Mouse (Mus musculus) hindbrain, embryonic 11.5 days (tissue): ENCODE data around the gene Proca1. TPM values are rescaled to one million over a fixed set of nuclear protein-coding genes. Genes with fewer than 3 reads are reported as not detected.
"Not testable (repeated sequence)": the region's sequence is repeated elsewhere in the genome, so short reads cannot be mapped to it uniquely, and the experiment has no call there.

Source experiments
- ATAC-seq: fragments of 200-750 bp; cut with Nextera tagmentation; 2 replicates; pipeline ENCODE4 v1.8.0; 2017; ENCODE audit warnings: mild to moderate bottlenecking, moderate TSS enrichment, moderate library complexity; ENCODE audit not compliant: low FRiP score
- DNase-seq: peaks from one replicate; pipeline ENCODE4 v3.0.0-alpha.2; 2015; ENCODE audit warnings: low spot score
- H3K27ac ChIP-seq: fragments of 300-500 bp; sonication (generic); 2 replicates; pipeline ENCODE4 v1.5.1; 2014; ENCODE audit warnings: mild to moderate bottlenecking, low read depth, low read length
- H3K27me3 ChIP-seq: fragments of 300-500 bp; sonication (generic); 2 replicates; pipeline ENCODE4 v1.6.1; 2014; ENCODE audit warnings: mild to moderate bottlenecking, low read length, moderate library complexity, mixed read lengths; ENCODE audit not compliant: control insufficient read depth, insufficient read depth
- H3K36me3 ChIP-seq: fragments of 300-500 bp; sonication (generic); 2 replicates; pipeline ENCODE4 v1.6.1; 2014; ENCODE audit warnings: mild to moderate bottlenecking, low read length, moderate library complexity, mixed read lengths; ENCODE audit not compliant: control insufficient read depth, insufficient read depth
- H3K4me1 ChIP-seq: fragments of 300-500 bp; sonication (generic); replicated peaks from 2 replicates; pipeline ENCODE4 v1.6.1; 2014; ENCODE audit warnings: low read length, mixed read lengths; ENCODE audit not compliant: control insufficient read depth, insufficient read depth
- H3K4me2 ChIP-seq: fragments of 300-500 bp; sonication (generic); replicated peaks from 2 replicates; pipeline ENCODE4 v1.6.1; 2014; ENCODE audit warnings: mild to moderate bottlenecking, low read depth, low read length
- H3K4me3 ChIP-seq: fragments of 300-500 bp; sonication (generic); 2 replicates; pipeline ENCODE4 v1.5.1; 2014; ENCODE audit warnings: low read depth, low read length
- H3K9ac ChIP-seq: fragments of 300-500 bp; sonication (generic); 2 replicates; pipeline ENCODE4 v1.6.1; 2014; ENCODE audit warnings: low read depth, low read length
- H3K9me3 ChIP-seq: fragments of 300-500 bp; sonication (generic); 2 replicates; pipeline ENCODE4 v1.6.1; 2016; ENCODE audit warnings: low read length; ENCODE audit not compliant: control insufficient read depth
- WGBS: fragments of 180-500 bp; shearing (Covaris S2); extraction: QIAGEN DNeasy Blood & Tissue Kit; methylation state at CpG from one replicate; pipeline ENCODE4 v1.1.7; 2014; 5-methylcytosine and 5-hydroxymethylcytosine counted together
- polyA plus RNA-seq: library from polyadenylated mRNA; unstranded; fragments of >200 nt; fragmentation: Nextera tagmentation; extraction: Ambion mirVana; gene quantifications from 2 replicates; pipeline ENCODE4 v1.2.1, GENCODE M21; 2014

Proca1 gene
- polyA plus RNA-seq, 1 experiment from 2014 or later: 1.0 TPM

DNA sequence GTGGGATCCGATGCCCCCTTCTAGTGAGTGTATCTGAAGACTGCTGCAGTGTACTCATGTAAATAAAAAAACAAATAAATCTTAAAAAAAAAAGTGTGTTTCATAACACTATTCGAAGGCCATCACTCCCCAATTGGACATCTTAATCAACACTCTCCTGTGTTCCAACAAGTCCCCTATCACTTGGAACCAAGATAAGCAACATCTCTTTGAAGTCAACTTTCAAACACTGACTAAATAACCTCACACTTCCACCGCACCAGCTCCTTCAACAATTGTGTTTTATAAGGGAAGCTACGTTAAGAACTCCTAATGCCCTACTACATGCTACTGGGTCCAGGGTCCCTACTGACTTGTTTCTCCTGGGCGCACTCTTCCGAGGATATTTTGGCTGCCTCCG is 10.7 kb upstream of the Proca1 start:
- ATAC-seq: no peak
- peak overlapping the region; percentile 91 for H3K9ac ChIP-seq
- H3K4me3 ChIP-seq: peak overlapping the region; percentile 88
- DNase-seq: no peak
- peak overlapping the region; percentile 54 for H3K4me2 ChIP-seq
- H3K9me3 ChIP-seq: no peaks in the 10 kb centered on the region
- H3K36me3 ChIP-seq: peaks cover 9% of the 10 kb centered on the region; the same call in 1 of the 2 replicates
- H3K27ac ChIP-seq: 0 out of 2 replicates have a peak overlapping the region, but pooled peaks have one; percentile 93
- 9% methylated on average over 7 of the region's 7 CpGs for WGBS
- no peaks in the 10 kb centered on the region for H3K27me3 ChIP-seq
- peaks cover 17% of the 10 kb centered on the region for H3K4me1 ChIP-seq

DNA sequence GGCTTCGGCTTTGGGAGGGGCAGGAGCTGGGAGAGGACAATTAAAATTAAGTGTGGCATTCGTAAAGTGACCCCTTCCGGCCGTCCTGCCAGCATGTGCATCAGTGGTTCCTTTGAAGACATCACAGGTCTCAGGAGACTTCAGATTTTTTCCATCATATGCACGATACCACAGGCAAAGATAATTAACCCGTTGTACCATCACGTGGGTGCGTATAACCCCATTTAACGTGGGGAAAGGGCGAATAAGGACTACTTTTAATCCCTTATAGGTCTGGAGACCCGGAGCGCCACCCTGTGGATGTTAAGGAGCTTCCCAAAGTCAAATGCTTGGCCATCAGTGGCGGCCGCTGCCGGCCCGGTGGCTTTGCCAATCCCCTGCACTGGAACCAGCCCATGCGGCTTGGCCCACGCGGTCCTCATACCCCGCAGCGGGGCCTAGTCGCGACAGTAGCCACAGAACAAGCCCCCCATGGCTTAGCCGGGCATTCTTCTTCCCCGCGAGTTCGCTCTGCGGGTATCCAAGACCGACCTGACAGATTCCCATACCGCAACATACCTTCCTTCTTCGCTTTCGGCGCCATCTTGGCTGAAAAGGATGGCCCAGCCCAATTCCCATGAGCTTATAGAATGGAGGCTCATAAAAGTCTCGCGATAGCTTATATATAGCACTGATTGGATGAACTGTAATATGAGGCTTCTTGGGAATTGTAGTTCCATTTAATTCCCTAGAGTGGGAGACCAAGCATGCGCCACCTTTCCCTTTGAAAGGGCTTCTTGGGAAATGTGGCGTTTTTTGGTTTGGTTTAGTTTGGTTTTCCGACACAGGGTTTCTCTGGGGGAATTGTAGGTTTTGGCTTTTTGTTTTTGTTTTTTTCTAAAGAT is 10.0 kb upstream of the Proca1 start, which contains the start of gene Rpl23a:
Gene Rpl23a (minus strand): TSS at position 624 of the 884 bp plus-strand sequence.
- Histone ChIP-seq H3K4me1 (peaks cover 14% of the 10 kb centered on the region), H3K4me2 (peak within 1 kb of the TSS; percentile 54), H3K9ac (peak within 1 kb of the TSS; percentile 91), H3K27me3 (no peaks in the 10 kb centered on the region), H3K27ac (peak within 1 kb of the TSS; percentile 93), H3K9me3 (no peaks in the 10 kb centered on the region), H3K4me3 (peak within 1 kb of the TSS; percentile 88), H3K36me3 (peaks cover 9% of the 10 kb centered on the region; the same call in 1 of the 2 replicates)
- DNase-seq (peak; percentile 89), ATAC-seq (peak; percentile 92)
- WGBS: under 1% methylated on average over 38 of the region's 38 CpGs

DNA sequence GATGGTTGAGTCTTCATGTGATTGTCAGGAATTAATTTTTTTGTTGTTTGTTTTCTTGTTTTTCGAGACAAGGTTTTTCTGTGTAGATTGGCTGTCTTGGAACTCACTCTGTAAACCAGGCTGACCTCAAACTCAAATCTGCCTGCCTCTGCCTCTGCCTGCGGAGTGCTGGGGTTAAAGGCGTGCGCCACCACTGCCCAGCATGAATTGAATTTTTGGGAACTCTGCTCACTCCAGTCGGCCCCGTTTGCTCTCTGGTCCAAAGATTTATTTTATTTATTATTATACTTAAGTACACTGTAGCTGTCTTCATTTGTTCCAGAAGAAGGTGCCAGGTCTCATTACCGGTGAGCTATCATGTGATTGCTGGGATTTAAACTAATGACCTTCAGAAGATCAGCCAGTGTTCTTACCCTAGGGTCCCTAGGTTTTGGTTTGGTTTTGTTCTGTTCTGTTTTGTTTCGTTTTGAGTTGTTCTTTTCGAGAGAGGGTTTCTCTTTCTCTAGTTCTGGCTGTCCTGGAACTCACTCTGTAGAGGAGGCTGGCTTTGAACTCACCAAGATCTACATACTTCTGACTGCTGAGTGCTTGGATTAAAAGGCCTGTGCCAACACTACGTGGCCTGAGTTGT is 9.2 kb upstream of the Proca1 start:
- ATAC-seq (peak; percentile 15), DNase-seq (no peak)
- Histone ChIP-seq H3K9me3 (no peaks in the 10 kb centered on the region), H3K27ac (no peak overlapping the region), H3K36me3 (peaks cover 9% of the 10 kb centered on the region; the same call in 1 of the 2 replicates), H3K4me2 (peak overlapping the region; percentile 54), H3K9ac (no peak overlapping the region), H3K4me1 (peaks cover 8% of the 10 kb centered on the region), H3K4me3 (peak overlapping the region; percentile 88), H3K27me3 (no peaks in the 10 kb centered on the region)
- WGBS: 50% methylated on average over 10 of the region's 10 CpGs

DNA sequence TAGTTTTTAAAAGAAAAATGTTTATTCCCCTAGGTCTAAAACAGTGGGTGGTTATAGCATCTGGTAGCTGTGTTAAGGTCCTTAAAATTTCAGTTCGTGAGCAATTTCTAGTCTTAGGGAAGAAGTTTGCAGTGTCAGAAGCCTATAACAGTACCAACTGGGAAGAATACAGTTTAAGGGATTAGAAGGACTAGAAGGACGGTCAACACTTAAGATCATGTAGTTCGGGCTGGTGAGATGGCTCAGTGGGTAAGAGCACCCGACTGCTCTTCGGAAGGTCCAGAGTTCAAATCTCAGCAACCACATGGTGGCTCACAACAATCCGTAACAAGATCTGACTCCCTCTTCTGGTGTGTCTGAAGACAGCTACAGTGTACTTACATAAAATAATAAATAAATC is 8.5 kb upstream of the Proca1 start:
- H3K27me3 ChIP-seq, H3K9ac ChIP-seq, H3K27ac ChIP-seq, H3K4me1 ChIP-seq, H3K4me3 ChIP-seq, H3K36me3 ChIP-seq, H3K9me3 ChIP-seq, ATAC-seq, H3K4me2 ChIP-seq, DNase-seq: not testable (repeated sequence)
- 96% methylated on average over 6 of the region's 6 CpGs for WGBS

DNA sequence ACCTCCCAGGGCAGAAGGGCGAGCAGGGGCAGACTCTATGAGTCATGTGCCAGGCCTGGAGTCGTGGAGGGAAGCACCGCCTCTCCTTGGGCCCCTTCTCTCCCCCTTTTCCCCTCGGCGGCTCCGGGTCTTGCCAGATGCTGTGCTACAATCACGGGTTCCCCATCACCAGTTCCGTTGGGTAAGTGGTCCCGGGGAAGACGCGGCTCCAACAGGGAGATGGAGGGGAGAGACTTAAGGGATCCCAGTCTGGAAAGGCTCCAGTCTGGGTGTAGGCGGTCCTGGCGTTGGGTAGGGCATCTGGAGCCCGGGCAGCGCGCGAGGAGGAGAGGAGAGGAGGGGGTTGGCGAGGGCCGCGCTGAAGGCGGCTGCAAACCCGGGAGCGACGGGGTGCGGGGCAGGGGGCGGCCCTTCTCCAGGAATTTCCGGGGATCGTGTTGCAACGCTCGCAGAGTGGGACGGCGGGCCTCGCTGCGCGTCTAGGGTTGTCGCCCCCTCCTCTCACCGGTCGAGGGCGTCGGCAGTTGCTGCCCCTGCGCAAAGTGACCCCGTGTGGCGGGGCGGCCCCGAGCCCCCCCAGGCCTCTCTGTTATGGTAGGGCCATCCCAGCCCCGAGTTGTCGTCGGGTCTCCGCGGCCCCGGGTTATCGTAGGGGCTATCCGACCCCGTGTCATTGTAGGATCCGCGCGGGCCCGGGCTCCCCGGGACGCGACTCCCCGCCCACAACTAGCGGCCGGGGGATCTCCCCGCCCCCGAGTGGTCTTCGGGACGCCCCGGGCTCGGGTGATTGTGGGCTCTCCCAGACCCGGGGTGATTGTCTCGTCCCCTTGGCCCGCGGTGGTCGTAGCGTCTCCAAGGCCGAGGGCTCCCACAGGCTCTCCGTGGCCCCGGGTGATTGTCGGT is 4.6 kb upstream of the Proca1 start, which contains the start of gene Rab34:
Gene Rab34 (plus strand): TSS at position 100 of the 903 bp plus-strand sequence.
- 0% methylated on average over 72 of the region's 80 CpGs for WGBS
- Histone ChIP-seq H3K4me2 (peak within 1 kb of the TSS; percentile 76), H3K9me3 (no peaks in the 10 kb centered on the region), H3K9ac (peak within 1 kb of the TSS; percentile 84), H3K36me3 (0 out of 2 replicates have a peak, but pooled peaks cover 2% of the 10 kb centered on the region), H3K27me3 (no peaks in the 10 kb centered on the region), H3K27ac (peak within 1 kb of the TSS; percentile 94), H3K4me1 (0 out of 2 replicates have a peak, but pooled peaks cover 2% of the 10 kb centered on the region), H3K4me3 (peak within 1 kb of the TSS; percentile 72)
- DNase-seq (peak; percentile 82), ATAC-seq (peak; percentile 75)

DNA sequence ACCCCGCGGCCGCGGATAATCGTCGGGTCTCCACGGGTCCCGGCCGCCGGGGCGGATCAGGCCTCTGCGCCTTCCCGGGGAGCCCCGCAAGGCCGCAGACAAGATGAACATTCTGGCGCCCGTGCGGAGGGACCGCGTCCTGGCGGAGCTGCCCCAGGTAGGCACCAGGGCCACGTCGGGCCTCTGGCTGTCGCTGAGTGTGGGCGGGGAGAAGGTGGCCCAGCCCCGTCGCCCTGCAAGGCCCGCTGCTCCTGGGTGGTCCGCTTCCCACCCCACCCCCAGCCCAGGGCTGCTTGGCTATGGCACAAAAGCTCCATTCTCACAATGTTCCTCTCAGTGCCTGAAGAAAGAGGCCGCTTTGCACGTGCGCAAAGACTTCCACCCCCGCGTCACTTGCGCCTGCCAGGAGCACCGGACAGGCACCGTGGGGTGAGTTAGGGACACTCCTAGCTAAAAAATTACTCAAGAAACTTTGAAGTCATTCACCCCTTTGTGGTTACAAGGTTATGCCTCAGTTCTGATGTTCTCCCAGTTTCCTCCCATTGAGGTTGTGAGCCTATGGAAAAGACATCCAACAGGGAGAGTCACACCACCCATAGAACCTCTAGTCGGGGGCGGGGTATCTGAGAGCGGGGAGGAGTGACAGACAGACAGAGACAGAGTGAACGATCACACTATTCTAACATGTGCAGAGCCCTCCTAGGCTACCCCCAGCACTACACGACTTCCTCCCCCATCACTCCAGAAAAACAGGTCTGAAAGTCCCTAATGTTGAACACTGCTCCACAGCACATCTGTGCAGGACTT is 3.8 kb upstream of the Proca1 start:
- ATAC-seq: peak; percentile 91
- peak overlapping the region; percentile 84 for H3K9ac ChIP-seq
- peak; percentile 92 for DNase-seq
- H3K36me3 ChIP-seq: 0 out of 2 replicates have a peak, but pooled peaks cover 2% of the 10 kb centered on the region
- H3K4me2 ChIP-seq: peak overlapping the region; percentile 76
- no peaks in the 10 kb centered on the region for H3K27me3 ChIP-seq
- no peaks in the 10 kb centered on the region for H3K9me3 ChIP-seq
- WGBS: 2% methylated on average over 39 of the region's 42 CpGs
- peak overlapping the region; percentile 72 for H3K4me3 ChIP-seq
- peak overlapping the region; percentile 94 for H3K27ac ChIP-seq
- H3K4me1 ChIP-seq: 0 out of 2 replicates have a peak, but pooled peaks cover 2% of the 10 kb centered on the region

DNA sequence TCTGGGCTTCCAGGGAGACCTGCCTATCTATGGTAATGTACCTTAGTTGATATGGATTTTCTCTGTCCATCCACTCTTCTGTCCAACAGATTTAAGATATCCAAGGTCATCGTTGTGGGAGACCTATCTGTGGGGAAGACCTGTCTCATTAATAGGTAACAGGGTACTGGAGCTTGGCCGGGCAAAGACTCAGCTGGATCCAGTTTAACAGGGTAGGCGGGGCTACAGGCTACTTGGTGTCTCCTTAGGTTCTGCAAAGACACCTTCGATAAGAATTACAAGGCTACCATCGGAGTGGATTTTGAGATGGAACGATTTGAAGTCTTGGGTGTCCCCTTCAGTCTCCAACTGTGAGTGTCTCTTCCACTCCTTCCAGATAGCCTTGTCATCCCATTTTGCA is 3.2 kb upstream of the Proca1 start:
- H3K4me1 ChIP-seq: 0 out of 2 replicates have a peak, but pooled peaks cover 2% of the 10 kb centered on the region
- DNase-seq: no peak
- 0 out of 2 replicates have a peak overlapping the region, but pooled peaks have one; percentile 84 for H3K9ac ChIP-seq
- WGBS: 72% methylated on average over 6 of the region's 6 CpGs
- ATAC-seq: no peak
- 0 out of 2 replicates have a peak, but pooled peaks cover 2% of the 10 kb centered on the region for H3K36me3 ChIP-seq
- H3K4me3 ChIP-seq: no peak overlapping the region; the same call in 1 of the 2 replicates
- no peaks in the 10 kb centered on the region for H3K9me3 ChIP-seq
- H3K27ac ChIP-seq: peak overlapping the region; percentile 94
- no peaks in the 10 kb centered on the region for H3K27me3 ChIP-seq
- peak overlapping the region; percentile 76 for H3K4me2 ChIP-seq
